Mouse (Mus musculus) thymus, postnatal 0 days (tissue): ENCODE results near the gene Adap1. TPM values are rescaled to one million over a fixed set of nuclear protein-coding genes. Genes with fewer than 3 reads are reported as not detected.
A peak's percentile ranks its signal among the peaks of the same experiment; 100 is the strongest.

Experiments used
- DNase-seq: peaks from one replicate; pipeline ENCODE4 v3.0.0-alpha.2; 2015; ENCODE audit warnings: low spot score
- microRNA counts: library from miRNA; unstranded; fragments of <30 nt; microRNA quantifications from one replicate; lab custom pipeline; 2015
- microRNA-seq: library from miRNA; unstranded; fragments of <30 nt; microRNA quantifications from one replicate; pipeline ENCODE4, GENCODE M21; 2016; ENCODE audit warnings: borderline number of aligned reads
- polyA plus RNA-seq: library from polyadenylated mRNA; unstranded; fragments of >200 nt; fragmentation: Nextera tagmentation; extraction: Ambion mirVana; gene quantifications from 2 replicates; pipeline ENCODE4 v1.2.1, GENCODE M21; 2015

The Adap1 gene
- polyA plus RNA-seq, 1 experiment from 2014 or later = 3.1 TPM

GRCm38 (mm10) chr5:139252081-139252909, 73.1 kb downstream of the Adap1 start, which contains the start of gene Get4:
Gene Get4, plus strand, starts transcription at chr5:139252324.
- peak; percentile 100 for DNase-seq

- DNase-seq = no peak
Measured at GRCm38 (mm10) chr5:139251736-139252080, 73.7 kb downstream of the Adap1 start.

GRCm38 (mm10) chr5:139251279-139251678, 74.1 kb downstream of the Adap1 start:
- no peak for DNase-seq

- DNase-seq = no peak
Measured at GRCm38 (mm10) chr5:139248846-139249245, 76.6 kb downstream of the Adap1 start.

GRCm38 (mm10) chr5:139247767-139248166, 77.7 kb downstream of the Adap1 start:
- no peak for DNase-seq

GRCm38 (mm10) chr5:139243384-139243783, 82.0 kb downstream of the Adap1 start:
- no peak for DNase-seq

- DNase-seq = no peak
Measured at GRCm38 (mm10) chr5:139241022-139241761, 84.2 kb downstream of the Adap1 start.

- DNase-seq = no peak
Measured at GRCm38 (mm10) chr5:139237436-139237835, 88.0 kb downstream of the Adap1 start.

- no peak for DNase-seq
Measured at GRCm38 (mm10) chr5:139234423-139234822, 91.0 kb downstream of the Adap1 start.

- DNase-seq = no peak
Measured at GRCm38 (mm10) chr5:139232083-139232482, 93.3 kb downstream of the Adap1 start.

- DNase-seq = no peak
Measured at GRCm38 (mm10) chr5:139229716-139230115, 95.7 kb downstream of the Adap1 start.

- no peak for DNase-seq
Measured at GRCm38 (mm10) chr5:139228318-139228717, 97.1 kb downstream of the Adap1 start.

- no peak for DNase-seq
Measured at GRCm38 (mm10) chr5:139227645-139228044, 97.8 kb downstream of the Adap1 start.

- DNase-seq = no peak
Measured at GRCm38 (mm10) chr5:139227236-139227635, 98.2 kb downstream of the Adap1 start.

- no peak for DNase-seq
Measured at GRCm38 (mm10) chr5:139223331-139223730, 102.1 kb downstream of the Adap1 start.

MicroRNAs encoded within 50 kb of the gene (microRNA counts, 519-probe panel; counts per million panel counts)
- microRNA mmu-miR-339-3p (lab: Ali Mortazavi, UCI) (473 counts per million, percentile 71 among the panel's probes with 10 or more counts), microRNA mmu-miR-339-5p (lab: Ali Mortazavi, UCI) (473 counts per million, percentile 71 among the panel's probes with 10 or more counts)

Small RNA genes within 50 kb of the gene (microRNA-seq; reads per million reads assigned to microRNA genes)
- 455 reads per million, percentile 62 among the genes with 10 or more reads in this experiment for gene Mir339

Other genes with a start within 250 kb of the Adap1 start
- gene Prkar1b, start 175.6 kb downstream of the Adap1 start, polyA plus RNA-seq = 2.4 and 3.5 TPM in 2 replicates
- gene Dnaaf5, start 175.4 kb downstream of the Adap1 start, polyA plus RNA-seq = 3.4 and 4.1 TPM in 2 replicates
- gene Sun1, start 125.0 kb downstream of the Adap1 start, polyA plus RNA-seq = 19.0 and 19.4 TPM in 2 replicates
- gene Get4, start 73.3 kb downstream of the Adap1 start, polyA plus RNA-seq = 184 and 200 TPM in 2 replicates
- 110 and 112 TPM in 2 replicates for gene Cox19, start 25.8 kb upstream of the Adap1 start, polyA plus RNA-seq
- not detected in 2 replicates for gene Cyp2w1, start 27.0 kb upstream of the Adap1 start, polyA plus RNA-seq
- 5.5 and 7.4 TPM in 2 replicates for gene Gpr146, start 52.1 kb upstream of the Adap1 start, polyA plus RNA-seq
- gene C130050O18Rik, start 79.7 kb upstream of the Adap1 start, polyA plus RNA-seq = 0.54 and 0.79 TPM in 2 replicates
- gene Gper1, start 97.5 kb upstream of the Adap1 start, polyA plus RNA-seq = 5.2 and 6.1 TPM in 2 replicates
- 19.6 and 19.9 TPM in 2 replicates for gene 3110082I17Rik, start 134.9 kb upstream of the Adap1 start, polyA plus RNA-seq
- gene Zfand2a, start 158.9 kb upstream of the Adap1 start, polyA plus RNA-seq = 4.7 and 4.8 TPM in 2 replicates
- 0.06 and 0.17 TPM in 2 replicates for gene Uncx, start 217.9 kb upstream of the Adap1 start, polyA plus RNA-seq